Mouse (Mus musculus): ENCODE results near the gene Cldn10. TPM values are rescaled to one million over a fixed set of nuclear protein-coding genes. Genes with fewer than 3 reads are reported as not detected.

Gene Cldn10
- polyA plus RNA-seq, 1 experiment from 2014 or later: 1.3 TPM

GRCm38 (mm10) chr14:118878346-118878910 lies 90.7 kb downstream of the Cldn10 start:
- H3K4me3 ChIP-seq: no peak overlapping the region
- 86% methylated on average over 11 of the region's 11 CpGs for WGBS

DNA sequence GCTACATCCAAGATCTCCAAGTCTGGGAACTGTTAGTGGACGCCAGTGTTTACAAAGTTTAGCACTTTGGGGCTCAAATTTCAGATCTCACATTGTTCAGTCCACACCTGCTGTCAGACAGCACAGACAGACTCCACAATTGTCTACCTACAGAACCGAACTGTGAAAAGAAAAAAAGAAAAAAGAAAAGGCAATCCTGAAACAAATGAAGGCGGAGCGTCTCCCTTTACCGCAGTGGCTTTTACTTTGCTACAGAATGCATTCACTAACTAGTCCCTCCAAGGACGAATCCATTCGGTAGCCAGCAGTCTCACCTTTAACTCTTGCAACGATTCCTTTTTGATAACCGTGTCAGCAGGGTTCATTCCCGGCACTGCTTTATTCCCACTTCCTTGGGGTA lies 93.0 kb downstream of the Cldn10 start:
- no peaks in the 10 kb centered on the region for H3K9me3 ChIP-seq (replicated peaks)
- no peak overlapping the region for H3K4me3 ChIP-seq
- no peaks in the 10 kb centered on the region for H3K27me3 ChIP-seq
- ATAC-seq (ENCODE audit: low FRiP score): no peak
- H3K36me3 ChIP-seq: peaks cover 74% of the 10 kb centered on the region
- no peaks in the 10 kb centered on the region for H3K4me1 ChIP-seq
- 77% methylated on average over 10 of the region's 10 CpGs for WGBS
- H3K27ac ChIP-seq: no peak overlapping the region
- no peak overlapping the region for H3K9ac ChIP-seq
- H3K4me2 ChIP-seq (replicated peaks): no peak overlapping the region

More at GRCm38 (mm10) chr14:118878346-118878910, 90.7 kb downstream of the Cldn10 start:
- Histone ChIP-seq H3K27me3 (no peaks in the 10 kb centered on the region), H3K9me3 (replicated peaks) (no peaks in the 10 kb centered on the region), H3K4me1 (no peaks in the 10 kb centered on the region), H3K36me3 (peaks cover 75% of the 10 kb centered on the region), H3K9ac (no peak overlapping the region), H3K27ac (no peak overlapping the region), H3K4me2 (replicated peaks) (no peak overlapping the region)
- no peak for ATAC-seq (ENCODE audit: low FRiP score)

GRCm38 (mm10) chr14:118883344-118884249 lies 95.9 kb downstream of the Cldn10 start:
- H3K27me3 ChIP-seq: no peaks in the 10 kb centered on the region
- no peak overlapping the region for H3K27ac ChIP-seq
- ATAC-seq (ENCODE audit: low FRiP score): no peak
- peaks cover 85% of the 10 kb centered on the region for H3K36me3 ChIP-seq
- H3K9ac ChIP-seq: no peak overlapping the region
- H3K4me2 ChIP-seq (replicated peaks): no peak overlapping the region
- H3K9me3 ChIP-seq (replicated peaks): no peaks in the 10 kb centered on the region
- H3K4me3 ChIP-seq: no peak overlapping the region
- WGBS: 91% methylated on average over 18 of the region's 18 CpGs
- H3K4me1 ChIP-seq: no peaks in the 10 kb centered on the region

GRCm38 (mm10) chr14:118884250-118884556 lies 96.5 kb downstream of the Cldn10 start:
- WGBS: 90% methylated on average over 7 of the region's 7 CpGs

DNA sequence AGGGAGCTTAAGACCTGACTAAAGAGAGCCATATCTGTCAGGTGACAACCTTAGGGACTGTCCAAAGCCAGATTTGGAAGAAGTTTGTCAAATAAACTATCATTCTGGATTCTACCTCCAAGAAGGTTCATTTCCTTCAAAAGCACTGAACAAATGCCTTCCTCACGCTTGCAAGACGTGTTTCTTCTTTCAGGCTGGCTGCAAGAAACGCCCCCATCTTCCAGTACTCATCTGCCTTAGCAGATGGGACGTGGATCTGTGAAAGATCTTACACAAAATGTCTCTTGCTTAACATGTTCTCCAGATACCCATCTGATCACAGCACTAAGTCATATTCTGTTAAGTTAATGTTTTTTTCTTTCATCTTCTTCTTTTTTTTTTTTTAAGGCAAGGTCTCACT lies 102.4 kb downstream of the Cldn10 start:
- Histone ChIP-seq H3K36me3 (peaks cover 86% of the 10 kb centered on the region), H3K4me2 (replicated peaks) (no peak overlapping the region), H3K9me3 (replicated peaks) (no peaks in the 10 kb centered on the region), H3K27me3 (no peaks in the 10 kb centered on the region), H3K27ac (no peak overlapping the region), H3K9ac (no peak overlapping the region), H3K4me1 (no peaks in the 10 kb centered on the region), H3K4me3 (no peak overlapping the region)
- whole genome bisulfite sequencing: 89% methylated on average over 4 of the region's 4 CpGs
- ATAC-seq (ENCODE audit: low FRiP score): no peak

More at GRCm38 (mm10) chr14:118884250-118884556, 96.5 kb downstream of the Cldn10 start:
- H3K9ac ChIP-seq: no peak overlapping the region
- H3K27ac ChIP-seq: no peak overlapping the region
- ATAC-seq (ENCODE audit: low FRiP score): no peak
- peaks cover 85% of the 10 kb centered on the region for H3K36me3 ChIP-seq
- H3K9me3 ChIP-seq (replicated peaks): no peaks in the 10 kb centered on the region
- no peak overlapping the region for H3K4me2 ChIP-seq (replicated peaks)
- no peaks in the 10 kb centered on the region for H3K4me1 ChIP-seq
- H3K27me3 ChIP-seq: no peaks in the 10 kb centered on the region
- no peak overlapping the region for H3K4me3 ChIP-seq

- no peak for ATAC-seq (ENCODE audit: low FRiP score)
- Histone ChIP-seq H3K36me3 (peaks cover 85% of the 10 kb centered on the region), H3K27ac (no peak overlapping the region), H3K4me2 (replicated peaks) (no peak overlapping the region), H3K9me3 (replicated peaks) (no peaks in the 10 kb centered on the region), H3K4me1 (no peaks in the 10 kb centered on the region), H3K27me3 (no peaks in the 10 kb centered on the region), H3K9ac (no peak overlapping the region), H3K4me3 (no peak overlapping the region)
- 91% methylated on average over 7 of the region's 7 CpGs for WGBS
Observed at GRCm38 (mm10) chr14:118895228-118895627, 107.5 kb downstream of the Cldn10 start.

DNA sequence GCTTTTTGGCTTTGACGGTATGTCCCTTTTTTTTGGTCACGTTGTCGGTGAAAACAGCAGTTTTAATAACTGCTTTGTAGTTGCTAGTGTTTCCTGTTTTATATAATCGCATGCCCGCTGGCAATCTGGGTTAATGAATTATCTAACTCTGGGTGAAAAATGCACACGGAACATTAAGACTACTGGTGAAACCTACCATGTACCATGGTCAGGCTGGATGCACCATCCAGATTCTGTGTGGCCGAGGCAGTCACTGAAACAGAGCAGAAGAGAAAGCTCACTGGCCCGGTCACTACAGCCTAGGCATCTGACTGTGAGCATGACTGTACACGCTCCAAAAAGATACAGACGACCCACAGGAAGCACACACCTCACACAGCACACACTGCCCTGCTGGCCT lies 107.9 kb downstream of the Cldn10 start:
- Histone ChIP-seq H3K4me3 (no peak overlapping the region), H3K27ac (no peak overlapping the region), H3K9me3 (replicated peaks) (no peaks in the 10 kb centered on the region), H3K36me3 (peaks cover 88% of the 10 kb centered on the region), H3K4me2 (replicated peaks) (no peak overlapping the region), H3K9ac (no peak overlapping the region), H3K27me3 (no peaks in the 10 kb centered on the region), H3K4me1 (no peaks in the 10 kb centered on the region)
- ATAC-seq (ENCODE audit: low FRiP score): no peak
- WGBS: 94% methylated on average over 10 of the region's 10 CpGs

GRCm38 (mm10) chr14:118899940-118900339 lies 112.2 kb downstream of the Cldn10 start:
- Histone ChIP-seq H3K9ac (no peak overlapping the region), H3K27ac (no peak overlapping the region), H3K4me3 (no peak overlapping the region), H3K27me3 (no peaks in the 10 kb centered on the region), H3K4me2 (replicated peaks) (no peak overlapping the region), H3K36me3 (peaks cover 93% of the 10 kb centered on the region), H3K4me1 (peaks cover 7% of the 10 kb centered on the region; the same call in 1 of the 2 replicates), H3K9me3 (replicated peaks) (0 out of 2 replicates have a peak, but pooled peaks cover 2% of the 10 kb centered on the region)
- WGBS: 89% methylated on average over 11 of the region's 11 CpGs
- no peak for ATAC-seq (ENCODE audit: low FRiP score)

DNA sequence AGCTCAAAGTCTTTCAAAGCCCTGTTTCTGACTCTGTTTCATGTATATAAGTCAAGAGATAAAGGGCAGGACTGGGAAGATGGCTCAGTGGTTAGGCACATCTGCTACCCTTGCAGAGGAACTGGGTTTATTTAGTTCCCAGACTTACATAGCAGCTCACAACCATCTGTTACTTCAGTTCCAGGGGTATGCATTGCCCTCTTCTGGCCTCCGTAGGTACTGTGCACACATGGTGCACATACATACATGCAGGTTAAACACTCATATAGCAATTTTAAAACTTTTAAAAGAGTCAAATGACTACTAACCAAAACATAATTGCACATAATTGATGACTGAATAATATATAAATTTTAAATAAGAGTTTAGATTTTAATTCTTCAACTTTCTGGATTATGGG lies 113.2 kb downstream of the Cldn10 start:
- H3K27me3 ChIP-seq: no peaks in the 10 kb centered on the region
- H3K36me3 ChIP-seq: peaks cover 88% of the 10 kb centered on the region
- H3K9me3 ChIP-seq (replicated peaks): 0 out of 2 replicates have a peak, but pooled peaks cover 2% of the 10 kb centered on the region
- H3K4me1 ChIP-seq: peaks cover 7% of the 10 kb centered on the region; the same call in 1 of the 2 replicates
- no peak for ATAC-seq (ENCODE audit: low FRiP score)
- H3K4me2 ChIP-seq (replicated peaks): no peak overlapping the region
- WGBS: 100% methylated on average over 1 of the region's 1 CpGs
- H3K4me3 ChIP-seq: no peak overlapping the region
- no peak overlapping the region for H3K9ac ChIP-seq
- H3K27ac ChIP-seq: no peak overlapping the region

- ATAC-seq (ENCODE audit: low FRiP score): no peak
- Histone ChIP-seq H3K9ac (no peak overlapping the region), H3K9me3 (replicated peaks) (0 out of 2 replicates have a peak, but pooled peaks cover 2% of the 10 kb centered on the region), H3K4me1 (peaks cover 7% of the 10 kb centered on the region; the same call in 1 of the 2 replicates), H3K4me3 (no peak overlapping the region), H3K27ac (no peak overlapping the region), H3K36me3 (peaks cover 88% of the 10 kb centered on the region), H3K4me2 (replicated peaks) (no peak overlapping the region), H3K27me3 (no peaks in the 10 kb centered on the region)
- 85% methylated on average over 3 of the region's 3 CpGs for WGBS
Observed at GRCm38 (mm10) chr14:118903397-118903796, 115.7 kb downstream of the Cldn10 start.

DNA sequence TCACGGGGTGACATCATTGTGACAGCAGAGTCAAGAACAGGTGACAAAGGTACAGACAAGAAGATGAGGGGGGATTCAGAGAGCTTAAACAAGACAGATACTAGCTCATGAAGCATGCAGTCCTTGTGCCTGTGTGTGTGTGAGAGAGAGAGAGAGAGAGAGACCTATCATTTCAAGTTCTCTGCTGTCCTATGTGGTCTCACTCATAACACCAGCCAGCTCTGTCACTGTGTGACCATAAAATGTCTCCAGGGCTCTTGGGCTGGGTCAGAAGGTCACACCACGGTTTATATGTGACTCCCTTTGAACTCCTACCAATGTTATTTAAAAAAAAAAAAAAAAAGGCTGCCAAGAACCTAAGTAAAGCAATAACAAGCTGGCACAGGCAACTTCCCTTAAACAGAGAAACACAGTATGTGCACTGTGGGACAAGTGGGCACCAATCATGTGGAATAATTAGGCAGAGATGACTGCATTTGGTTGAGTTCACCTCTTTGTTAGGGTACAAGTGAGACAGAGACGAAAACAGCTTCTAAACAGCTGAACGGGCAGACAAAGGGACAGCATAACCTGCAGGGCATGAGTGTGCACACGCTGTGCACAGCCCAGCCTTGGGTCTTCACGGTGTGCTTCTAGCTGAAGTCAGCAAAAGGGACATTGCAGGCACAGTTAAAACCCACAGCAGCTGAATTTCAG lies 116.3 kb downstream of the Cldn10 start:
- no peak overlapping the region for H3K4me3 ChIP-seq
- no peak overlapping the region for H3K4me2 ChIP-seq (replicated peaks)
- H3K27me3 ChIP-seq: no peaks in the 10 kb centered on the region
- 35% methylated on average over 6 of the region's 6 CpGs for WGBS
- H3K36me3 ChIP-seq: peaks cover 88% of the 10 kb centered on the region
- H3K27ac ChIP-seq: no peak overlapping the region
- H3K9ac ChIP-seq: no peak overlapping the region
- peaks cover 7% of the 10 kb centered on the region; the same call in 1 of the 2 replicates for H3K4me1 ChIP-seq
- peak; percentile 69; the same call in 1 of the 2 replicates for ATAC-seq (ENCODE audit: low FRiP score)
- 0 out of 2 replicates have a peak, but pooled peaks cover 2% of the 10 kb centered on the region for H3K9me3 ChIP-seq (replicated peaks)

GRCm38 (mm10) chr14:118907592-118907991 lies 119.9 kb downstream of the Cldn10 start:
- Histone ChIP-seq H3K9ac (no peak overlapping the region), H3K4me3 (no peak overlapping the region), H3K9me3 (replicated peaks) (no peaks in the 10 kb centered on the region), H3K27ac (no peak overlapping the region), H3K4me2 (replicated peaks) (no peak overlapping the region), H3K36me3 (peaks cover 90% of the 10 kb centered on the region), H3K27me3 (no peaks in the 10 kb centered on the region), H3K4me1 (peaks cover 10% of the 10 kb centered on the region; the same call in 1 of the 2 replicates)
- WGBS: 91% methylated on average over 8 of the region's 8 CpGs
- no peak for ATAC-seq (ENCODE audit: low FRiP score)

Data from hindbrain, embryonic 12.5 days (tissue).